Mouse (Mus musculus): ENCODE measurements around the gene Trpm5.
A peak's percentile ranks its signal among the peaks of the same experiment; 100 is the strongest.

Gene Trpm5

DNA sequence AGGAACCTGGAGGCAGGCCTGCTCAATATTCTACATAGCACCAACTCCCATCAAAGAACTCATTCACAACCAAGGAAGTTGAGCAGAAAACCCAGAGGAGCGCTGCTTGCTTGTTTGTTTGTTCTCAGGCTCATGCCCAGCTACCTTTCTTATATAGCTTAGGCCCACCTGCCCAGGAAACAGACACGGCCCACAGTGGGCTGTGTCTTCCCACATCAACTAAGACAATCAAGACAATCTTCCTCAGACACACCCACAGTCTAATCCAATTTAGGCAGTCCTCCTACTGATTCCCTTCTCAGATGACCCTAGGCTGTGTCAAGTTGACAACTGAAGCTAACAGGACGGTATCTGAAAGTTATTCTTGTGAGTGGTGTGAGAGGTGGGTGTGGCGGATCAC, 11.6 kb upstream of the Trpm5 start, which contains the start of gene Kcnq1:
Kcnq1 (plus strand) TSS at position 301 of the 400 bp plus-strand sequence.
- no peak for DNase-seq (ENCODE audit: low read depth, low spot score)

DNA sequence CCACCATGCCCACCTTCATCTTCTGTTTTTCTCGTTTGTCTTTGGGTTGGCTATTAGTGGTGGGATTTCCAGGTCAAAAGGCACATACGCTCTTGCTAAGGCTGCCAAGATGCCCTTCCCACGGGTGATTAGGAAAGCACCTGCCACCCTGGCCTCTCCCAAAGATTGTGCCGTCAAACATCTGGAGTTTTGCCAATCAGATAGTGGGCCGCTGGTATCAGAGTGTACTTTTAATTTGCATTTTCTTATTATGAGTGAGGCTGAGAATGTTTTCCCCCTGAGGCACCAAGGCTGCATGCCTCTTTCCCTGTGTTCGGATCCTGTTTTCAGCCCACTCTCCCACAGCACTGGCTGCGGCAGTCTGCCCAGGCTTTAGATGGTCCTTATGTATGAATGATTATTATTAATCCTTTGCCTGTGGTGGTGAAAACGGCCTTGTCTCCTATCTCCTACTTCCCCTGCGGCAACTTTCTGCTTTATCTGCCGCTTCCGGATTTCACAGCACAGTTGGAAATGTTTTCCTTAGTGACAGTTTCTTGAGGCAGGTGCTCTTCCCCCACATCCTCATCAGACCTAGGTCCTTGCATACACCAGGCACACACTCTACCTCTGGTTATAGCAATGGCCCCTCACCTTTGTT, 10.9 kb upstream of the Trpm5 start:
- no peak for DNase-seq (ENCODE audit: low read depth, low spot score)

DNA sequence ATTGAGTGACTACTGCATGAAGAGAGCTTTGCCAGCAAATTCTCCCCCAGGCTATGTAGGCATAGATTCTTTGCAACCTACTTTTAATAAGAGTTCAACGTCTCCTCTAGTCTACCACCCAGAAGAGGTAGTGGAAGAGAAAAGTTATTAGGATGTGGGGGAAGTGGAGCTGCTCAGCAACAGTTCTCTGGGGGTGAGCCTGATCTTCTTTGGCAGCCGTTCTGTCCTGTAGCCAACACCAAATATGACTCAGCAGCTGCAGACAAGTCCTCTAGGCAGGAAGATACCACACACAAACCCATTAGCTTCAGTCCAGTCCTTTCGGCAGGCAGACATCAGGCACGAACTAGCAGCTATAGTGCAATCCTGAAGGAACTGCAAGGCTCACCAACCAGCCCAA, 6.3 kb upstream of the Trpm5 start:
- no peak for DNase-seq (ENCODE audit: low read depth, low spot score)

DNA sequence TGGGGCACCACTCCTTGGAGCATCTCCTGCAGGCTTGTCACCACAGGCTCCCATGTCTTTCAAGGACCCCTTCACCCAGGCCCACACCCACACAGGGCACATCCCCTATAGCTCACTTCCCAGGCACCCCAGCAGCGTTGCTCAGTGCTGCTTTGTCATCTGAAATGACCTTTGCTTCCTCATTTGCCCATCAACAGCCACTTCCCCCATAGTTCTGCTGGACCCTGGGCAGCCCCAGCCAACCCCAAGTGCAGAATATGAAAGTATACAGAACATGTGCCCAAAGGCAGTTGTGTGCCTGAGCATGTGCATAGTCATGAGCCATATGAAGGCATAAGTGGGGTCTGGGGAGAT, 1.1 kb upstream of the Trpm5 start:
- no peak for DNase-seq (ENCODE audit: low read depth, low spot score)

DNA sequence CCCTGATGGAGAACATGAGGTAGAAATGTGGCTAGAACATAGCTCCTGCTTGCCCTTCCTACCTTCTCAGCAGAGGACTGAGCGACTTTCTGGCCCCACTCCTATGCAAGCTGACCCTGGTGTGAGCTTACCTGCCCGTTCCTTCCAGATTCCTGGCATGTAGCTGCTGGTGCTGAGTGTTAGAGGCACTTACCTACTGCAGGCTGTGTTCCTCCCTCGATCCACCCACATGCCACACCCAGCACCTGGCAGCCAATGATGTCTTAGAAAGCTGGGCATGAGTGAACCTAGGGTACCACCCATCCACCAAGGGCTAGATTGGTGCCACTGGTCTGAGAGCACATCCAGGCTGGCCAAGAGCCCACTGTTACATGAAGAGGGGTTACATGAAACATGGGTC, 595 bp downstream of the Trpm5 start:
- DNase-seq (ENCODE audit: low read depth, low spot score) = no peak

DNA sequence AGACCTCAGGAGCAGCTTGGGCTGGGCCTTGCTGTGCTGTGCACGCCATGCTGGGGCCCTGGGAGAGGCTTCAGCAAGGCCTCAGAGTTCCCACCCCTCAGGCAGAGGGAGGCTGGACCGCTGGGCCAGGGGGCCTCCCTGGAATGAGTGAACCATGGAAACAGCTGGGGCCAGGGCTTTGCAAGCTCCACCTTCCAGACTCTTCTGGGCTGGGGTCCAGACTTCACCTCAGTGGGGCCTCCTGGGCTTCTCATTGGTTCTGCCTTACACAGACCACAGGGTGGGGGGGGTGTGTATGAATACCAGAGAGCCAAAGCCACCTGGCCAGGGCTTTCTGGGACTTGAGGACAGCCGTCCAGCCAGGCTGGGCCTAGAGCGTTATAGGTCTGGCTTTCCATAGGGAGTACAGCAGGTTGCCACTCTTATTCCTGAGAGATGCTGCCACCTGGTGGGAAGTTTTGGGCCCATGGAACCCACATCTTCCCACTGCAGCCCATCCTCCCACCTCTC, 7.3 kb downstream of the Trpm5 start:
- DNase-seq (ENCODE audit: low read depth, low spot score) = peak; percentile 74

DNA sequence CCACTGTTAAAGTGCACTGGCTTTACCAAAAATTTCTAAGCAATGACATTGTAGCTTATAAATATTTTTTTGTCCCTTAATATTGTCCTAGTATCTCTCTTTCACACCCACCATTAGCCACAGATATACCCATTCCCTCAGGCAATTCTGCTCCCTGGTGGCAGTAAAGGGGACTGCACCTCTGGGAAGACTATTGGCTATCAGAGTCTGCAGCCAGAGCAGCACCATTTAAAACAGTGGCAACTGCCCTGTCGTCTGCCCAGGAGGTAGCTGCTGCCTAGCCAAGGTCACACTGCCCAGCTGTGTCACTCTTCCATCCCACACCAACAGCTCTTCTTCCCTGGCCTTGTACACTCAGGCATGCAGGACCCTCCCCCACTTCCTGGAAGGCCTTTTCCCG, 8.1 kb downstream of the Trpm5 start:
- DNase-seq (ENCODE audit: low read depth, low spot score) = peak; percentile 69

DNA sequence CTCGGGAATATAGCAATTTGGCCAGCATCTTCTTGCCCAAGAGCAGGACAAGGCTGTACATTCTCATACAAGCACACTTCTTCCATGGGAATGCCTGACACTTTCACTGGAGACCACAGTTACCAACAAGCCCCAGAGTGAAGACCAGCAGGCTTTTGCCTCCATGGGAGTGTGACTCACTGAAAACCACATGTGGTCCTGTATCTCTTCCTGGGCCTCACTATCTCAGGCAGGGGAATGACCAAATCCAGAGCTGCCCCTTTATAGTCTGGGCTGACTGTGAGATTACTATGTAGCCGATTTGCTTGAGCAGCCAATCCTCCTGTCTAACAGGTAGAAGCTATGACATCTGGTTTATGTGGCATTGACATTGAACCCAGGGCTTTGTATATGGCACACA, 10.7 kb downstream of the Trpm5 start:
- no peak for DNase-seq (ENCODE audit: low read depth, low spot score)

DNA sequence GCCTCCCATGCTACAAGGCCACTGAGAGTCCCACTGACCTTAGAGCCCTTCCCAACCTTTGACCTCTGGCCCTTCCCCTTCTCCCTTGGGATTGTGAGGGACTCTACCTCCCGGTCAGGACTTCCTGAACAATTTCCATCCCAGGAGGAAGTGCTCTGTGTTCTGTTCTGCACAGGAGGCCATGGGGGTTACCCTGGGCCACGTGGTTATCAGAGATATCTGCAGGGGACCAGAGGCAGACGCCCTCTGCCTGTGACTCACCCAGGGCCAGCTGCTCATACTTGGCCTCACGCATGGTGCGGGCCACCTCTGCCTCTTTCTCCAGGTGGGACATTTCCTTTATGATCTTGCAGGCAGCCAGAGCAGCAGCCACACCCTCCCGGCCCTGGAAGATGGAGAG, 12.4 kb downstream of the Trpm5 start:
- no peak for DNase-seq (ENCODE audit: low read depth, low spot score)

DNA sequence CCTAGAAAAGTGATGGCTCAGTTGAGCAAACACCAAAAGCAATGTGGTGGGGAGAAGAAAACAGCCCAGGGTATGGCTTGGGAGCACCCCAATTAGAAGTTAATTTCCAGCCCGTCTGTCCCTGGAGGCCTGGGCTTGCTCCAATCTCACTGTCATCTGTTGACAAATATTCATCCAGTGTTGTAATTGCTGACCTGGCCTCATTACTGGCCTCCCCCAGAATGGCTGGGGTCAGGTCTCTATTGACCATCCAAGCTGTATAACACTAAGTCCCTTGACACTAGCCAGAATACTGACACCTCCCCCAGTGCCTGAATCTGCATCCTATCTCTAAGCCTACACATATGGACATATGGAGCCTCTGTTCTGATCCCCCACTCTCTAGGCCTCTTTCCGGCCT, 17.1 kb downstream of the Trpm5 start:
- DNase-seq (ENCODE audit: low read depth, low spot score) = no peak

DNA sequence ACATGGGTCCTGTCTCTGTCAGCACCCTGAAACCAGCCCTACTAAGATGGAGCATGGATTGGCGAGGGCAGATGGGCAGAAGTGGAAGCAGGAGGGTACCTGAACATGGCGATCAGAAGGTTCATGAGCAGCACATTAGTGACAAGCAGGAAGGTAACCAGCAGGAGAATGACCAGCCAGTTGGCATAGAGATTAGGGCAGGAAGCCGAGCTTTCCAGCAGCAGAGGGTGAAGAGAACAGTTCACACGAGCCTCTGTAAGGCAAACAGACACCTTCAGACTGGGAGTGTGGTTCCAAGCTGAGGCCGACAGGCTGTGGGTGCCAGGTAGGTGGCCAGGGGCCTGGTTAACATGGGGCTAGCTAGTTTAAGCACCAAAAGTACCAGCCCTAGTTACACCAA, 19.0 kb downstream of the Trpm5 start:
- DNase-seq (ENCODE audit: low read depth, low spot score) = no peak

DNA sequence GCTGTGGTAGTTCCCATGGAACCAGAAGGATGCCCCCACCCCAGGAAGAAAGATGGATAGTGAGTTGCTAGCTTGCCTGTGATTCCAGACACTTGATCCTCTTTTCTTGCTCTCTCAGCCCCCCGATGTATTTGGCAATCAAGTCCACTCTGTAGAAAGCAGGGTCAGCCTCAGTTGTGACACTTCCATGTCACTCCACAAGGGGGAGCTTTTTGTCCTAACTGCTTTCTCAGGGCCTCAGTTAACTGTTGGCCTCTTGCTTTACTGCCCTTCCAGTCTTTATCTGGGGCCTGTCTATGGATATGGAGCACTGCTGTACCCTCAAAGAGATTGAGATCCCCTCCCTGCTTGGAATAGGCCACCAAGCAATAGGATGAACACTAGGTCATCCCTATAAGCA, 21.4 kb downstream of the Trpm5 start:
- peak; percentile 68 for DNase-seq (ENCODE audit: low read depth, low spot score)

DNA sequence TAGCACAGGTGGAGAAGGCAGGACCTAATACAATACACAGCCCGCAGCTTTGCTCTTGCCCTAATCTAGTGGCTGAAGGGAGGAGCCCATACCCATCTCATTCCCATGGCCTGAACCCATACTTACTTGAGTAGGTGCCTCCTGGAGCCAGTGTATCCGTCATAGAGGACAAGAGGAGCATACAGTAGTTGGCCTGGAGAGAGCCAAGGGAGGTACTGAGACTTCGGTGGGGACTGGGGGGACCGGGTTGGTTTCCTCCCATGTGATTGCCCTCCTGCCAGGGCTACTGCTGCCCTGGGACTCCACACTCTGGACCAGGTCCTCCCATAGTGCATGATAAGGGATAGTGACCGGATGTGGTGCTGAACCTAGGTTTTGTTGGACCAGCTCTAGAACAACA, 21.8 kb downstream of the Trpm5 start:
- DNase-seq (ENCODE audit: low read depth, low spot score) = no peak

DNA sequence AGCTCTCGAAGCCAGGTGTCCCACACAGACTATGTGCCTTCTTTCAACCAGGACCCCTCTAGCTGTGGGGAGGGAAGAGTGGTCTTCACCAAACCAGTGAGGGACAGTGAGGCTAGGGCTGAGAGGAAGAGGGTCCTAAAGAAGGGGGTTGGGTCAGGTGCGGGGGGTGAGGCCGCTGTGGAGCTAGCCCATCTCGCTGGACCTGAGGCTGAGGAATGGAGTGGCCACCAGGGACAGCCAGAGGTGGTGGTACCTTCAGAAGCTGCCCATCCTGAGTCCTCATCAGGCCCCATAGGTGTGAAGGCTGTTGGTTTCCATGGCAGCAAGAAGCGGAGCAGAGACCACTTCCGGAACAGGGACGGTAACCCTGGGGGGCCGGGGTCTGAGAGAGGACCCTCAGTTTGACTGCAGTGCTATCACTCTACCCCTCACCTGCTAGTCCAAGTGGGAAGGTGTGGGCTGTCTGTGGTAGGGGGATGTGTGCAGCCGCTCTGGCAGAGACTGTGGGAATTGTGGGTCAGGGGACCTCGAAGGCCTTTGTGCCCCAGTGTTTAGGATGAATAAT, 23.9 kb downstream of the Trpm5 start:
- DNase-seq (ENCODE audit: low read depth, low spot score) = no peak

DNA sequence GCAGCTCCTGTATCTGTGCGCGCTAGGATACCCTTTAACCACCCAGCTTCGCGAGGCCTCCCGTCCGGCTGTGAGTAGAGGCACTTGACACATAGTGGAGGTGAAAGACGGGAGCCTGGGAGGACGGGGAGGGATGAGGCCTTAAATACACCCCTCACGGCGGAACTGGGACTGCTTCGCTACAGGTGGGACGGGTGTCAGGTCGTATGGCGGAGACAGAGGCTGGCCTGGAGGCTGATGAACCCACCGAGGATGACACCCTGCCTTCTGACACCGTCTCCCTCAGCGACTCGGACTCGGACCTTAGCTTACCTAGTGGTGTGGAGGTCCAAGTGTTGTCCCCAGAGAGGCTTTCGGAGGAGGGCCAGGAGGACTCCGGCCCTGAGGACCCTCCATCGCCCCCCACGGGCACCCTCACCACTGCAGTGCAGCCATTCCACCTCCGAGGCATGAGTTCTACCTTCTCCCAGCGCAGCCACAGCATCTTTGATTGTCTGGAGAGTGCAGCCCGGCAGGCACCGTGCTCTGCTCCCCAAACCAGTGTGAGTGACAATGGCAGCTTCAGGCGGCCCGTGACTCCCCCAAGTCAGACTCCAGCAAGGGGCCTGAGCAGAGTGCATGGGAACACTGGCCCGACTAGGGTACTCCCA, 24.6 kb downstream of the Trpm5 start:
- DNase-seq (ENCODE audit: low read depth, low spot score) = peak; percentile 12

DNA sequence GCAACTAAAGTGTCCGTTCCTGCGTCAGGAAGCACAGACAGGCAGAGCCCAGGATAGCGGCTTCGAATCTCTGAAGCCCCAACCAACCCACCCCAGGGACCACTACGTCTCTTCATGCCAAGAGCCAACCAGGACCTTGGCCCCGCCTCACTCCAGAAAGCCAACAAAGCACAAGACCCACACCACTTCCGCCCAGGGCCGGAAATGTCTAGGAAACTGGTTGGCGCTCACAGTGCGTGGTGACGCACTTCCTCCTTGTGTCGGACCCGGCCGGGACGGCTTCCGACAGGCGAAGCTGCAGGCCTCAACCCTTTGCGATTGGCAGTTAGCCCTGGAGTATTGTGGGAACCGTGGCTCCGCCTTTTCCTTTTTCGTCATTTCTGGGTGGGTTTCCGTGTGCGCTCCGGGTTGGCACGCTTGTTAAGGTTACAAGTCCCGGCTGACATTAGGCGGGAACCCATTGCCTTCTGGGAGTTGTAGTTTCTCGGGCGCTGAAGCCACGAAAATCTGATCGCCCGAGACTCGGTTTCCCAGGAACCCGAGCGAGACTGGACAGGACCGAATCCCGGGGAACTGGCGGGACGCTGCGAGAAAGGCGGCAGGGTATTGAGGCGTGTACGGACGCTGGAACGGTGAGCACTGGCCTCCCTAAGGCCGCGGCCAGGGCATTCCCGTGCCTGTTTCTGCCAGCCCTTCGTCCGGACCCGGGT, 25.4 kb downstream of the Trpm5 start, which contains the start of gene Tssc4:
Tssc4 (plus strand) TSS at position 368 of the 710 bp plus-strand sequence.
- DNase-seq (ENCODE audit: low read depth, low spot score) = peak; percentile 100

DNA sequence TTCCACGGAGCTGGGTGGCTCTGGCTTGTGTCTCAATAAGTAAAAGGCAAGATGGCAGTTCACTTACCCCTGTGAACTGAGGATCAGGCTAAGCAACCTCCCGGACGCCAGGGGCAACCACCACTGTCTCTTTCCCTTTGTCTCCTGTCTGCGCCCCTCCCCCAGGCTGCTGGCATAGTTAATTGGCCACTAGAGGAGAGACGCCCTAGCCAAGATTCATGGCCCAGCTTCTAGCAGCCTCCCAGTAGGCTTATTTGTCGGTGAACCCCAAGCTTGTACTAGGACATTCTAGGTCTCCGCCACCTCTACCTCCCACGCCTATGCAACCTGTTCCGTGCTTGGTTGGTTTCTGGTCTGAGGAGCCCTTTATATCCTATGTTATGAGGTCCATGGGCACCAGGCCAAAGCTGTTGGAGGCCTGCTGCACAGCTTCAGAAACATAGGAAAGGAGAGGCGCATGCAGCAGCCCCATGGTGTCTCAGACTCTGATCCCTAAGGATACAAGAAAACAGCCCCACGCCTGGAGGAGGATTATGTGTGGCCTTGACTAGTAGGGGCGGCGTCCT, 26.0 kb downstream of the Trpm5 start:
- DNase-seq (ENCODE audit: low read depth, low spot score) = peak; percentile 86

DNA sequence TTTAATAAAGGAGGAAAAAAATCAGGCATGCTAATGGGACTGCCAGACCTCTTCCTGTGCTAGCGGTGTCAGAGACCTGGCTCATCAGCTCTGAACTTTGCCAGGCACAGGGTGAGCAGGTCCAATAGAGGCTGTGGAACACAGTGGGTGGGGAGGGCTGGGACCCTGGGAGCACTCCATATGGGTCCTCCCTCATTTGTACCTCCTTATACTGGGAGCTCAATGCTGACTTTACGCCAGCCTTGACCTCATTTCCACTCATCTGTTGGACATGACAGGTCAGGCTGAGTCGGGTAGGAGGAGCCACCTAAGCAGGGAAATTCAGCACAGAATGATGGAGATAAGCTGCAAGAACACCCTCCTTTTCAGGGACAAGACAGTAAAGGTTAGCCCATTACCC, 26.5 kb downstream of the Trpm5 start:
- no peak for DNase-seq (ENCODE audit: low read depth, low spot score)

DNA sequence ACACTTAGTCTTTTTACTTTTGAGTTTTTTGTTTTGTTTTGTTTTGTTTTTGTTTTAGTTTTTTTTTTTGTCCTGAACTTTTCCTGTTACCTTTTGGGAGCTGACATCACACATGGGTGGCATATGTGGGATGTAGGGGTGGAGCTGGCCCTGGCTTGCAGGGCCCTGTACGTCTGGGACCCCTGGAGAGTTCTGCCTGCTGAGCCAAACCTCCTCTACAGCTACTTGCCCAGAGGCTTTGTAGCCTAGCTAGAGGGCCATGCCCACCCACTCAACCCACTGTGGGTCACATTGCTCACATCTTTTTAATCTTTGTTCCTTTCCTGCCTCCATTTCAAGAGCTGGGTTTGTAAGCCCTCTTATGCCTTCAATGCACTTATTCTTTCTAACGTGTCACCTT, 27.0 kb downstream of the Trpm5 start:
- DNase-seq (ENCODE audit: low read depth, low spot score) = no peak

DNA sequence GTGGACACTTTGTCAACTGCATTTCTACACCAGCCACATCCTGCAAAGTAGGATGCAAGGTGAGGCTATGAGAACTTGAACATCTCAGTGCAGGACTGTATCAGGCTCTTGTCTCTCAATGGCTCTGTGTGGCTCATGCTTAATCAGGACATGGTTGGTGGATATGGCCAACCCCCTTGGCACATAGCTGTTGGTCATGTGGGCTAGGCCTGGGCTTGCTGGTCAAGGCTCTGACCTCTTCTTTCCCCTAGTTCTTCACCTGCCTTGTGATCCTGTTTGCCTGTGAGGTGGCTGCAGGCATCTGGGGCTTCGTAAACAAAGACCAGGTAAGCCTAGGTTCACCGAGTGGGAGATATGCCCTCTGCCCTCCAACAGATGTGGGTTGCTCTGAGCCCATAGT, 28.8 kb downstream of the Trpm5 start:
- no peak for DNase-seq (ENCODE audit: low read depth, low spot score)

DNA sequence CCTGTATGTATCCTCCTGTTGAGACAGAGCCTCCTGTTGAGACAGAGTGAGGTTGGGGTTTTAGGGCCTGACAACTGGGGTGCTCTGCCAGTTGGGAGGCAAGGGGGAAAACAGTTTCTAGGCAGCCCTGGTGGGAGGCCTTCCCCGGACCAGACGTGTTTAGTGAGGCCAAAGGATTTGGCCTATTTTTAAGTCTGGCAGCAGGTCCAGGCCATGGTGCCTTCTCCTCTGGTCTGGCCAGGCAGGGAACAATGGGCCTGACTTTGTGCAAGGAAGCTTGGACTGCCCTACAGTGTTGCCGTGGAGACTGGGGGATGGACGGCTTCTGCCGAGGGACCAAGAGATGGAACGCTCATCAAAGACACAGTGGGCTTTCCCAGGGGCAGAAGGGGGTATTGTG, 30.2 kb downstream of the Trpm5 start:
- no peak for DNase-seq (ENCODE audit: low read depth, low spot score)

DNA sequence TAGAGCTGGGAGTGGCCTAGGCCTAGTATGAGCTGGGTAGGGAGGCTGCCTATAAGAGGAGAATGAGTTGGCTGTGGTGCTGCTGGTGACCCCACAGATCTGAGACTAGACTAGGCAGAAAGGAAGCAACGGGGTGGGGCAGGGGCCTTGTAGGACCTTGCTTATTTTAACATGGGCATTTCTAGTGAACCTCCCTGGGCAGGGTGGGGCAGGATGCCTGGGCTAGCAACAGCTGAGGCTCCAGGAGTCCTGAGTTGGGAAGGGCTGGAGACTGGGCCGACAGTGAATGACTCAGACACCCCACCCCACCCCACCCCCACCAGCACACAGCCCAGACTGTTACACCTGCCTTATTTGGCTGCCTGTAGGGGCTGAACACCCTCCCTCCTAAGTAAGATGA, 31.7 kb downstream of the Trpm5 start:
- peak; percentile 90 for DNase-seq (ENCODE audit: low read depth, low spot score)

Measured in R1 (cell line).